ENCODE assay signal across 8 mouse cellular contexts in genomic region chr1:180987759-180988158, GRCm38 (mm10). TPM values are rescaled to one million over a fixed set of nuclear protein-coding genes. Genes with fewer than 3 reads are reported as not detected.
DNase-seq lines count a peak whose midpoint lies in the region; ATAC-seq and TF ChIP-seq lines count a peak whose summit lies in the region.

No protein-coding gene starts in this region.

- 2% methylated on average over 9 of the region's 9 CpGs for WGBS in bone marrow, adult 2 months
- 5% methylated on average over 9 of the region's 9 CpGs for WGBS in embryonic facial prominence, embryonic 14.5 days

- no peaks in the 10 kb centered on the region for H3K4me1 ChIP-seq in bone marrow, adult 2 months (ENCODE audit: control insufficient read depth, insufficient read depth, low read length)
- no peaks in the 10 kb centered on the region for H3K4me1 ChIP-seq in embryonic facial prominence, embryonic 14.5 days (ENCODE audit: control insufficient read depth, insufficient read depth, low read length)

- H3K27me3 ChIP-seq in embryonic facial prominence, embryonic 14.5 days (replicated peaks; ENCODE audit: control insufficient read depth, insufficient read depth, low read length) = no peaks in the 10 kb centered on the region

- H3K36me3 ChIP-seq in embryonic facial prominence, embryonic 14.5 days (ENCODE audit: control insufficient read depth, insufficient read depth, low read length) = no peaks in the 10 kb centered on the region

- H3K9ac ChIP-seq in embryonic facial prominence, embryonic 14.5 days (ENCODE audit: low read depth, low read length) = no peak overlapping the region

- H3K4me3 ChIP-seq in bone marrow, adult 2 months (replicated peaks; ENCODE audit: control insufficient read depth, low read depth, low read length) = no peak overlapping the region
- H3K4me3 ChIP-seq in embryonic facial prominence, embryonic 14.5 days (ENCODE audit: low read depth, low read length) = no peak overlapping the region

- H3K27ac ChIP-seq in bone marrow, adult 2 months (ENCODE audit: control insufficient read depth, insufficient read depth, low read depth, low read length, poor library complexity) = no peak overlapping the region
- no peak overlapping the region for H3K27ac ChIP-seq in embryonic facial prominence, embryonic 14.5 days (replicated peaks; ENCODE audit: low read depth, low read length)

- no peak for TF ChIP-seq POLR2A in bone marrow, adult 2 months (IDR thresholded peaks at IDR 0.05; ENCODE audit: borderline replicate concordance, control insufficient read depth, low read depth, low read length)

- H3K4me2 ChIP-seq in embryonic facial prominence, embryonic 14.5 days (ENCODE audit: low read depth, low read length) = peak overlapping the region; percentile 32

- intact Hi-C loops in heart, postnatal 25 days (cut with DNase I) = loop anchor here (1.0 to 5.0 kb wide), 2 partner anchors 35 to 53 kb away; partner anchors contain the start of gene Ephx1

- H3K9me3 ChIP-seq in embryonic facial prominence, embryonic 14.5 days (ENCODE audit: control insufficient read depth, low read length) = no peaks in the 10 kb centered on the region

- ATAC-seq in embryonic facial prominence, embryonic 14.5 days (ENCODE audit: low read depth) = 0 out of 2 replicates have a peak, but pooled peaks have one; percentile 60

- peak; percentile 92 for TF ChIP-seq CTCF in bone marrow, adult 2 months (IDR thresholded peaks at IDR 0.05; ENCODE audit: control insufficient read depth, insufficient read depth, low read length)

- DNase-seq in ES-CJ7 (ENCODE audit: low read depth, low spot score) = peak; percentile 81
- DNase-seq in embryonic facial prominence, embryonic 14.5 days (ENCODE audit: low spot score) = peak; percentile 68
- DNase-seq in heart, postnatal 25 days (ENCODE audit: low spot score) = peak; percentile 34
- peak; percentile 70 to 76 for DNase-seq in layer of hippocampus, postnatal 14 days (ENCODE audit: low spot score in 2 of 2)
- peak; percentile 83 for DNase-seq in lung, postnatal 36 days
- peak; percentile 81 for DNase-seq in right cerebral cortex, postnatal 14 days
- peak; percentile 75 for DNase-seq in urinary bladder, postnatal 25 days (ENCODE audit: low spot score)

RNA-seq across cellular contexts. Expression of gene Ephx1, which starts 32.9 kb away (rescaled TPM):
- 7.2 and 13.4 TPM in 2 replicates for polyA plus RNA-seq in bone marrow, adult 2 months (2011; ENCODE audit: insufficient read depth, insufficient read length, low replicate concordance, missing spikeins)
- polyA plus RNA-seq in embryonic facial prominence, embryonic 14.5 days (2014; fragmentation: Nextera tagmentation; extraction: Ambion mirVana) = 13.1 and 15.4 TPM in 2 replicates
- 10 to 100 TPM; 22.5 to 40.8 TPM for total RNA-seq in heart, postnatal 25 days (2021)
- total RNA-seq in layer of hippocampus, postnatal 14 days (2021) = 10 to 100 TPM; 19.7 to 28.3 TPM

RNA-seq across cellular contexts. Expression of gene Tmem63a, which starts 45.6 kb away (rescaled TPM):
- 20.7 and 32.8 TPM in 2 replicates for polyA plus RNA-seq in bone marrow, adult 2 months (2011; ENCODE audit: insufficient read depth, insufficient read length, low replicate concordance, missing spikeins)
- 12.5 and 13.2 TPM in 2 replicates for polyA plus RNA-seq in embryonic facial prominence, embryonic 14.5 days (2014; fragmentation: Nextera tagmentation; extraction: Ambion mirVana)
- 10 to 100 TPM; 15.1 to 16.3 TPM for total RNA-seq in heart, postnatal 25 days (2021)
- 10 to 100 TPM in 1 of 2 experiments, 1 to 10 TPM in 1; 8.6 to 11.5 TPM for total RNA-seq in layer of hippocampus, postnatal 14 days (2021)

RNA-seq across cellular contexts. Expression of gene Lefty1, which starts 52.9 kb away (rescaled TPM):
- 2.6 TPM in 2 replicates for polyA plus RNA-seq in bone marrow, adult 2 months (2011; ENCODE audit: insufficient read depth, insufficient read length, low replicate concordance, missing spikeins)
- polyA plus RNA-seq in embryonic facial prominence, embryonic 14.5 days (2014; fragmentation: Nextera tagmentation; extraction: Ambion mirVana) = 2.9 and 3.2 TPM in 2 replicates
- under 1 TPM; 0.17 to 0.94 TPM for total RNA-seq in heart, postnatal 25 days (2021)
- total RNA-seq in layer of hippocampus, postnatal 14 days (2021) = 1 to 10 TPM; 7.2 to 9.3 TPM

Comparison
In these comparisons a context has a peak if more than half of its experiments do, and no peak if none do; other contexts are left out.
1. RNA of gene Lefty1, which starts 52.9 kb away (total RNA-seq): 7.2 to 9.3 TPM in layer of hippocampus, postnatal 14 days; 0.17 to 0.94 TPM in heart, postnatal 25 days; every median in the first group is over 4 times any median in the second.
2. Peak in every context shown above with its lines, with median percentiles within 50 percentile points of each other: DNase-seq.